Mouse (Mus musculus): ENCODE data around the gene Coq7.

- TF ChIP-seq CTCF (IDR thresholded peaks at IDR 0.05 in 2 of 3, conservative IDR thresholded peaks at IDR 0.05 in 1 of 3; ENCODE audit: control insufficient read depth in 1 of 3, insufficient read depth in 1 of 3, low read depth in 2 of 3, low read length in 3 of 3, poor library complexity in 1 of 3, severe bottlenecking in 1 of 3) (no peak), E2F4 (IDR thresholded peaks at IDR 0.05; ENCODE audit: borderline replicate concordance, low read depth, low read length) (no peak), GATA1 (IDR thresholded peaks at IDR 0.05; ENCODE audit: low read depth, low read length) (no peak), POLR2A (IDR thresholded peaks at IDR 0.05; ENCODE audit: control insufficient read depth in 1 of 2, insufficient read depth in 1 of 2, low read depth in 1 of 2, low read length in 2 of 2, poor library complexity in 1 of 2) (no peak), MYC (IDR thresholded peaks at IDR 0.05; ENCODE audit: low read depth, low read length) (no peak), SMC3 (IDR thresholded peaks at IDR 0.05; ENCODE audit: low read depth, low read length) (no peak), NRF1 (IDR thresholded peaks at IDR 0.05; ENCODE audit: insufficient read depth, low read depth, low read length, poor library complexity, severe bottlenecking) (no peak), MAZ (IDR thresholded peaks at IDR 0.05; ENCODE audit: low read depth, low read length) (no peak), CHD2 (IDR thresholded peaks at IDR 0.05; ENCODE audit: low read length) (no peak), KAT2A (conservative IDR thresholded peaks at IDR 0.05; ENCODE audit: low read depth, low read length) (no peak), POLR2AphosphoS5 (IDR thresholded peaks at IDR 0.05; ENCODE audit: borderline replicate concordance, low read depth, low read length) (no peak), JUND (IDR thresholded peaks at IDR 0.05; ENCODE audit: low read depth, low read length) (no peak)
Measured at GRCm38 (mm10) chr7:118483996-118484395, 49.2 kb downstream of the Coq7 start.
